Mouse (Mus musculus) limb, embryonic 11.5 days (tissue): ENCODE results near the gene Pheta2. TPM values are rescaled to one million over a fixed set of nuclear protein-coding genes. Genes with fewer than 3 reads are reported as not detected.

Source experiments
- ATAC-seq: fragments of 200-750 bp; cut with Nextera tagmentation; 2 replicates; pipeline ENCODE4 v1.8.0; 2017; ENCODE audit warnings: low read depth; ENCODE audit not compliant: insufficient number of reproducible peaks, low FRiP score, low TSS enrichment
- DNase-seq: peaks from one replicate; pipeline ENCODE4 v3.0.0-alpha.2; 2015; ENCODE audit warnings: low spot score
- H3K27ac ChIP-seq: fragments of 300-500 bp; sonication (generic); replicated peaks from 2 replicates; pipeline ENCODE4 v1.5.1; 2014; ENCODE audit warnings: low read depth, mild to moderate bottlenecking, low read length
- H3K27me3 ChIP-seq: fragments of 300-500 bp; sonication (generic); 2 replicates; pipeline ENCODE4 v1.6.1; 2014; ENCODE audit warnings: mild to moderate bottlenecking, low read length, mixed read lengths; ENCODE audit not compliant: control insufficient read depth, insufficient read depth
- H3K36me3 ChIP-seq: fragments of 300-500 bp; sonication (generic); 2 replicates; pipeline ENCODE4 v1.6.1; 2014; ENCODE audit warnings: mild to moderate bottlenecking, low read length, moderate library complexity, mixed read lengths; ENCODE audit not compliant: control insufficient read depth, insufficient read depth
- H3K4me1 ChIP-seq: fragments of 300-500 bp; sonication (generic); 2 replicates; pipeline ENCODE4 v1.6.1; 2014; ENCODE audit warnings: low read length, mixed read lengths; ENCODE audit not compliant: control insufficient read depth, insufficient read depth
- H3K4me2 ChIP-seq: fragments of 300-500 bp; sonication (generic); 2 replicates; pipeline ENCODE4 v1.6.1; 2014; ENCODE audit warnings: low read depth, mild to moderate bottlenecking, moderate library complexity; ENCODE audit not compliant: severe bottlenecking
- H3K4me3 ChIP-seq: fragments of 300-500 bp; sonication (generic); 2 replicates; pipeline ENCODE4 v1.5.1; 2014; ENCODE audit warnings: low read depth, low read length
- H3K9ac ChIP-seq: fragments of 300-500 bp; sonication (generic); 2 replicates; pipeline ENCODE4 v1.6.1; 2014; ENCODE audit warnings: mild to moderate bottlenecking, low read length
- H3K9me3 ChIP-seq: fragments of 300-500 bp; sonication (generic); 2 replicates; pipeline ENCODE4 v1.6.1; 2016; ENCODE audit warnings: low read length; ENCODE audit not compliant: control insufficient read depth
- WGBS: fragments of 180-500 bp; shearing (Covaris S2); extraction: QIAGEN DNeasy Blood & Tissue Kit; methylation state at CpG from one replicate; pipeline ENCODE4 v1.1.7; 2014; 5-methylcytosine and 5-hydroxymethylcytosine counted together
- polyA plus RNA-seq: library from polyadenylated mRNA; unstranded; fragments of >200 nt; fragmentation: Nextera tagmentation; extraction: Ambion mirVana; gene quantifications from 2 replicates; pipeline ENCODE4 v1.2.1, GENCODE M21; 2014

The Pheta2 gene
- polyA plus RNA-seq, 1 experiment from 2014 or later: 6.0 TPM

DNA sequence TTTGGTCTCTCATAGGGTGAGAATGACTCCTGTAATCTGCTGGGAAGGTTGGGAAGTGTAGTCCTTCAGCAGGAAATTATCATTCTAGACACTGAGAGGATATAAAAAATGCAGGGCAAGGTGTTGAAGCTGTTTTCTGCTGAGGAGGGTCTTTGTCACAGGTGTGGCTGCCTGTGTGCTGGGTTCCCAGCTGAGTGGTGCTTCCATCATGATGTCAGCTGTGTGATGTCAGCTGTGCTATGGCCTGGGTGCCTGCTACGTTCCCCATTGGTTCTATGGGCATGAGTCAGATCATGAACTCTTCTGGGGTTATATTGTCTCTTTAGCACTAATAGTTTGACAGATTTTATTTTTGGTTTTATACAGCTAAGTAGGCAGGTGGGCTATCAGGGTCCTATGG is 30.1 kb downstream of the Pheta2 start:
- no peaks in the 10 kb centered on the region for H3K9me3 ChIP-seq
- WGBS: 85% methylated on average over 1 of the region's 1 CpGs
- no peak overlapping the region for H3K4me2 ChIP-seq
- no peaks in the 10 kb centered on the region for H3K36me3 ChIP-seq
- no peak overlapping the region for H3K27ac ChIP-seq
- no peaks in the 10 kb centered on the region for H3K4me1 ChIP-seq
- H3K9ac ChIP-seq: no peak overlapping the region
- H3K27me3 ChIP-seq: no peaks in the 10 kb centered on the region
- ATAC-seq: no peak
- no peak overlapping the region for H3K4me3 ChIP-seq
- DNase-seq: no peak

DNA sequence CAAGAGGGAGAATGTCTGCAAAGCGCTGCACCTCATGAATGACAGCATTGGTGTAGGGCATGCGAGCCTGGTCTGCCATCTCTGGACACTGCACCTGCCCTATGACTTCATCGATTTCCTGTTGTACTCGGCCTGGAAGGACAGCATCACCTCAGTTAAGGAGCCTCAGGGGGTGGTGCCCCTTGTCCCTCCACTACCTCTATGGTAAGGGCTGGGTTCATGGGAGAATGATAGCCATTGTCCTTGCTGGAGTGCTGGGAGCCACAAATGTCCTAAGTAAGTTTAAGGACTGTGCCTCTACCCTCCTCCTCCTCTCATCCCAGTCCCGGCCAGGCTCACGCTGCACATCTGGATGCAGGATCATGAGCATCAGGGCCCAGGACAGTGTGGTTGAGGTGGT is 33.7 kb downstream of the Pheta2 start:
- H3K9me3 ChIP-seq: no peaks in the 10 kb centered on the region
- 91% methylated on average over 6 of the region's 6 CpGs for WGBS
- H3K9ac ChIP-seq: no peak overlapping the region
- no peak for DNase-seq
- no peaks in the 10 kb centered on the region for H3K27me3 ChIP-seq
- ATAC-seq: no peak
- H3K36me3 ChIP-seq: no peaks in the 10 kb centered on the region
- H3K4me1 ChIP-seq: no peaks in the 10 kb centered on the region
- no peak overlapping the region for H3K4me3 ChIP-seq
- H3K4me2 ChIP-seq: no peak overlapping the region
- H3K27ac ChIP-seq: no peak overlapping the region

GRCm38 (mm10) chr15:82372991-82373390 is 34.2 kb downstream of the Pheta2 start:
- no peak for ATAC-seq
- DNase-seq: no peak
- Histone ChIP-seq H3K36me3 (no peaks in the 10 kb centered on the region), H3K27me3 (no peaks in the 10 kb centered on the region), H3K4me2 (no peak overlapping the region), H3K9me3 (no peaks in the 10 kb centered on the region), H3K27ac (no peak overlapping the region), H3K9ac (no peak overlapping the region), H3K4me1 (no peaks in the 10 kb centered on the region), H3K4me3 (no peak overlapping the region)
- WGBS: 85% methylated on average over 5 of the region's 5 CpGs

GRCm38 (mm10) chr15:82374437-82374836 is 35.7 kb downstream of the Pheta2 start:
- Histone ChIP-seq H3K27ac (no peak overlapping the region), H3K9ac (no peak overlapping the region), H3K4me1 (no peaks in the 10 kb centered on the region), H3K4me2 (no peak overlapping the region), H3K36me3 (no peaks in the 10 kb centered on the region), H3K9me3 (no peaks in the 10 kb centered on the region), H3K4me3 (no peak overlapping the region), H3K27me3 (no peaks in the 10 kb centered on the region)
- no peak for ATAC-seq
- DNase-seq: no peak
- 87% methylated on average over 5 of the region's 5 CpGs for WGBS

- WGBS: 88% methylated on average over 9 of the region's 9 CpGs
- H3K36me3 ChIP-seq: no peaks in the 10 kb centered on the region
- 0 out of 2 replicates have a peak, but pooled peaks cover 2% of the 10 kb centered on the region for H3K4me1 ChIP-seq
- no peak overlapping the region for H3K9ac ChIP-seq
- no peak for DNase-seq
- no peak overlapping the region for H3K27ac ChIP-seq
- H3K4me2 ChIP-seq: no peak overlapping the region
- no peak for ATAC-seq
- H3K27me3 ChIP-seq: no peaks in the 10 kb centered on the region
- no peaks in the 10 kb centered on the region for H3K9me3 ChIP-seq
- no peak overlapping the region for H3K4me3 ChIP-seq
These were observed 37.1 kb downstream of the Pheta2 start for GRCm38 (mm10) chr15:82375855-82376254.

- Histone ChIP-seq H3K27ac (no peak overlapping the region), H3K9me3 (no peaks in the 10 kb centered on the region), H3K4me3 (no peak overlapping the region), H3K4me1 (0 out of 2 replicates have a peak, but pooled peaks cover 2% of the 10 kb centered on the region), H3K4me2 (no peak overlapping the region), H3K36me3 (no peaks in the 10 kb centered on the region), H3K27me3 (no peaks in the 10 kb centered on the region), H3K9ac (no peak overlapping the region)
- WGBS: 85% methylated on average over 17 of the region's 17 CpGs
- ATAC-seq (no peak), DNase-seq (no peak)
These were observed 37.8 kb downstream of the Pheta2 start for GRCm38 (mm10) chr15:82376393-82377138.

DNA sequence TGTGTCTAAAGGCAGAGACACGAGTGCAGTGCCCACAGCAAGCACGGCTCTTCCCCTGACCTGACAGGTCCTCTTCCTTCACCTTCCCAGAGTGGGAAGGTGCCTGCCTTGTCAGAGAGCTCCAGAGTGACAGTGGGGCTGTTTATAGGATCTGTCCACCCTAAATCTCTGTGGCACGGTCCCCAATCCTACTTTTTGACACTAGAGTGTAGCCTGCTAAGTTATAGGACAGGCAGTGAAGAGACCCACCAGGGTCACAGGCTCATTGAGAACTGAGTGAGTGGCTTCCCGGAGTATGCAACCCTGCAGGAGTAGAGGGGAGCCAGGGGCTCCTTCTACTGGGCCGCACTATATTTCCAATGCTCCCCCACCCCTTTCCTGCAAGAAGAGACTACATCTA is 39.0 kb downstream of the Pheta2 start:
- Histone ChIP-seq H3K9ac (no peak overlapping the region), H3K27me3 (no peaks in the 10 kb centered on the region), H3K4me2 (no peak overlapping the region), H3K4me3 (no peak overlapping the region), H3K9me3 (no peaks in the 10 kb centered on the region), H3K27ac (no peak overlapping the region), H3K4me1 (0 out of 2 replicates have a peak, but pooled peaks cover 2% of the 10 kb centered on the region), H3K36me3 (no peaks in the 10 kb centered on the region)
- WGBS: 85% methylated on average over 5 of the region's 5 CpGs
- ATAC-seq (no peak), DNase-seq (no peak)

- H3K9me3 ChIP-seq: no peaks in the 10 kb centered on the region
- H3K4me3 ChIP-seq: no peak overlapping the region
- H3K9ac ChIP-seq: no peak overlapping the region
- no peak overlapping the region for H3K4me2 ChIP-seq
- no peak for DNase-seq
- 57% methylated on average over 15 of the region's 15 CpGs for WGBS
- no peaks in the 10 kb centered on the region for H3K36me3 ChIP-seq
- ATAC-seq: no peak
- H3K4me1 ChIP-seq: 0 out of 2 replicates have a peak, but pooled peaks cover 2% of the 10 kb centered on the region
- H3K27ac ChIP-seq: no peak overlapping the region
- no peaks in the 10 kb centered on the region for H3K27me3 ChIP-seq
These were observed 39.8 kb downstream of the Pheta2 start for GRCm38 (mm10) chr15:82378261-82379180.
